In the genomic region with DNA sequence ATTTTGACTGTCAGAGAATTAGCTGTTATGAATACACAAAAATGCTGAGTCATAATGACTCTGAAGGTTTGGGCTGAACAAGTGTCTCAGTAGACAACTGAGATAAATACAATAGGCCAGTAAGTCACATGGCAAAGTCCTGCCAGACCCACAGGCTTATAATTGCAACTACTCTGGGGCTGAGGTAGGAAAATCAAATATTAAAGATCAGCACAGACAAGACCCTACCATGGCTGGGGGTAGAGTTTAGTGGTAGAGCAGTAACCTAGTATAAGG, we compare ENCODE assay signal across 12 mouse cellular contexts. TPM values are rescaled to one million over a fixed set of nuclear protein-coding genes. Genes with fewer than 3 reads are reported as not detected.
DNase-seq lines count a peak whose midpoint lies in the region; ATAC-seq and TF ChIP-seq lines count a peak whose summit lies in the region.
"Had no signal": no experiment of that assay in that cellular context is flagged by ENCODE, and none has a peak within 500 bp of the region (broad histone marks: within the 10 kb centered on the region; RNA-seq: fewer than 3 reads in every experiment).

No protein-coding gene starts in this region.

- no peak overlapping the region for H3K9ac ChIP-seq in heart, adult 2 months (ENCODE audit: low read depth, low read length)
- H3K9ac ChIP-seq in liver, embryonic 12.5 days = peak overlapping the region; percentile 61
- no peak overlapping the region for H3K9ac ChIP-seq in midbrain, embryonic 11.5 days (ENCODE audit: low read length)
- no peak overlapping the region for H3K9ac ChIP-seq in forebrain, embryonic 16.5 days (replicated peaks; ENCODE audit: low read depth, low read length)
- H3K9ac ChIP-seq: hindbrain, embryonic 15.5 days; midbrain, embryonic 13.5 days had no signal

- peak; percentile 83 for ATAC-seq in liver, embryonic 12.5 days
- no peak for ATAC-seq in midbrain, embryonic 11.5 days (ENCODE audit: low FRiP score)
- no peak for ATAC-seq in forebrain, embryonic 16.5 days
- ATAC-seq: midbrain, embryonic 13.5 days; Patski had no signal

- DNase-seq in heart, adult 2 months = no peak
- no peak for DNase-seq in heart, postnatal 25 days (ENCODE audit: low spot score)
- peak; percentile 41 for DNase-seq in c-Kit-positive CD71-negative TER-119-negative erythroid progenitor cells, embryonic 14.5 days (ENCODE audit: low read depth)
- DNase-seq in ovary, postnatal 36 days (ENCODE audit: low spot score) = no peak
- DNase-seq in midbrain, embryonic 11.5 days (ENCODE audit: low spot score, missing footprints) = no peak
- DNase-seq: retina, postnatal 1 day had no signal

- H3K79me3 ChIP-seq in C2C12 (ENCODE audit: low read depth) = peaks cover 80% of the 10 kb centered on the region

- TF ChIP-seq EP300 in heart, adult 2 months (IDR thresholded peaks at IDR 0.05; ENCODE audit: insufficient read depth, low read depth, low read length) = no peak

- no peaks in the 10 kb centered on the region for H3K9me3 ChIP-seq in liver, embryonic 12.5 days (replicated peaks)
- H3K9me3 ChIP-seq in midbrain, embryonic 11.5 days (ENCODE audit: control insufficient read depth, low read length) = no peaks in the 10 kb centered on the region
- no peaks in the 10 kb centered on the region for H3K9me3 ChIP-seq in forebrain, embryonic 16.5 days (ENCODE audit: control insufficient read depth, low read length)
- H3K9me3 ChIP-seq: hindbrain, embryonic 15.5 days; midbrain, embryonic 13.5 days had no signal

- H3K27me3 ChIP-seq in heart, adult 2 months (ENCODE audit: control insufficient read depth, insufficient read depth, low read length) = no peaks in the 10 kb centered on the region
- H3K27me3 ChIP-seq in C2C12 (ENCODE audit: control insufficient read depth, insufficient read depth, insufficient read length) = no peaks in the 10 kb centered on the region
- H3K27me3 ChIP-seq in liver, embryonic 12.5 days (replicated peaks) = no peaks in the 10 kb centered on the region
- no peaks in the 10 kb centered on the region for H3K27me3 ChIP-seq in midbrain, embryonic 11.5 days (ENCODE audit: control insufficient read depth, insufficient read depth, low read length)
- H3K27me3 ChIP-seq in forebrain, embryonic 16.5 days (replicated peaks; ENCODE audit: control insufficient read depth, insufficient read depth, low read length) = no peaks in the 10 kb centered on the region
- H3K27me3 ChIP-seq: hindbrain, embryonic 15.5 days; midbrain, embryonic 13.5 days; Patski had no signal

- no peak overlapping the region for H3ac ChIP-seq in C2C12 (ENCODE audit: control insufficient read depth, insufficient read length, low read depth)

- peak overlapping the region; percentile 56 for H3K4me2 ChIP-seq in liver, embryonic 12.5 days
- H3K4me2 ChIP-seq in midbrain, embryonic 11.5 days = no peak overlapping the region
- no peak overlapping the region for H3K4me2 ChIP-seq in forebrain, embryonic 16.5 days (ENCODE audit: low read length)
- H3K4me2 ChIP-seq: hindbrain, embryonic 15.5 days; midbrain, embryonic 13.5 days had no signal

- TF ChIP-seq POLR2A in heart, adult 2 months (IDR thresholded peaks at IDR 0.05; ENCODE audit: insufficient read depth, low read depth, low read length) = no peak

- no peak for TF ChIP-seq CTCF in heart, adult 2 months (IDR thresholded peaks at IDR 0.05)
- TF ChIP-seq CTCF in C2C12 (IDR thresholded peaks at IDR 0.05; ENCODE audit: control insufficient read depth, insufficient read depth, insufficient read length) = no peak

- H3K4me1 ChIP-seq in heart, adult 2 months (ENCODE audit: control insufficient read depth, insufficient read depth, low read length) = no peaks in the 10 kb centered on the region; the same call in none of the 2 replicates
- H3K4me1 ChIP-seq in liver, embryonic 12.5 days = peaks cover 88% of the 10 kb centered on the region
- H3K4me1 ChIP-seq in midbrain, embryonic 11.5 days (ENCODE audit: control insufficient read depth, insufficient read depth, low read length) = peaks cover 8% of the 10 kb centered on the region; the same call in 1 of the 2 replicates
- peaks cover 4% of the 10 kb centered on the region; the same call in 1 of the 2 replicates for H3K4me1 ChIP-seq in forebrain, embryonic 16.5 days (replicated peaks; ENCODE audit: control insufficient read depth, insufficient read depth, low read length)

- H3K4me3 ChIP-seq in heart, adult 2 months = no peak overlapping the region
- no peak overlapping the region for H3K4me3 ChIP-seq in C2C12 (ENCODE audit: insufficient read depth, poor library complexity, severe bottlenecking)
- no peak overlapping the region for H3K4me3 ChIP-seq in liver, embryonic 12.5 days
- H3K4me3 ChIP-seq in midbrain, embryonic 11.5 days (ENCODE audit: low read depth, low read length) = no peak overlapping the region
- no peak overlapping the region for H3K4me3 ChIP-seq in forebrain, embryonic 16.5 days (replicated peaks; ENCODE audit: low read length)
- H3K4me3 ChIP-seq: hindbrain, embryonic 15.5 days; midbrain, embryonic 13.5 days had no signal

- H3K36me3 ChIP-seq in heart, adult 2 months (ENCODE audit: control insufficient read depth, insufficient read depth, low read length) = peaks cover 11% of the 10 kb centered on the region
- H3K36me3 ChIP-seq in C2C12 (ENCODE audit: control insufficient read depth, insufficient read depth) = peaks cover 15% of the 10 kb centered on the region
- H3K36me3 ChIP-seq in liver, embryonic 12.5 days = peaks cover 13% of the 10 kb centered on the region
- no peaks in the 10 kb centered on the region; the same call in 1 of the 2 replicates for H3K36me3 ChIP-seq in midbrain, embryonic 11.5 days (ENCODE audit: control insufficient read depth, insufficient read depth, low read length)
- no peaks in the 10 kb centered on the region for H3K36me3 ChIP-seq in forebrain, embryonic 16.5 days (ENCODE audit: control insufficient read depth, insufficient read depth)

- intact Hi-C loops in heart, adult 2 months (cut with DNase I) = no loop called here
- intact Hi-C loops in heart, postnatal 25 days (cut with DNase I) = no loop called here

- peak overlapping the region; percentile 52; the same call in 1 of the 2 replicates for H3K27ac ChIP-seq in heart, adult 2 months
- peak overlapping the region; percentile 94 for H3K27ac ChIP-seq in liver, embryonic 12.5 days
- H3K27ac ChIP-seq in midbrain, embryonic 11.5 days (ENCODE audit: low read depth, low read length) = no peak overlapping the region
- H3K27ac ChIP-seq in forebrain, embryonic 16.5 days (ENCODE audit: low read length) = no peak overlapping the region
- H3K27ac ChIP-seq: hindbrain, embryonic 15.5 days; midbrain, embryonic 13.5 days had no signal

- peaks cover 1% of the 10 kb centered on the region; the same call in 1 of the 2 replicates for H3K79me2 ChIP-seq in heart, adult 2 months (replicated peaks; ENCODE audit: control insufficient read depth, insufficient read depth, low read length)
- H3K79me2 ChIP-seq in C2C12 (ENCODE audit: control insufficient read depth, insufficient read depth) = peaks cover 99% of the 10 kb centered on the region

TF ChIP-seq in C2C12, 6 proteins besides CTCF, POLR2A, EP300 and RAD21:
- TF ChIP-seq MAX (IDR thresholded peaks at IDR 0.05) = no peak
- TF ChIP-seq USF1 (IDR thresholded peaks at IDR 0.05; ENCODE audit: low read depth) = peak; percentile 85

RNA-seq across cellular contexts. Expression of a gene that starts 5.4 kb away (rescaled TPM):
- 10 to 100 TPM; 20.4 to 21.2 TPM for total RNA-seq in heart, adult 2 months (2021)
- polyA plus RNA-seq in heart, adult 2 months (2012; rRNA removed) = 16.5 and 27.0 TPM in 2 replicates
- 10 to 100 TPM; 16.2 to 21.3 TPM for total RNA-seq in heart, postnatal 25 days (2021)
- polyA plus RNA-seq in C2C12 (2012; fragmentation: generic; extraction: Trizol) = 17.2 TPM
- 35.4 and 38.7 TPM in 2 replicates for polyA plus RNA-seq in liver, embryonic 12.5 days (2016; fragmentation: Nextera tagmentation; extraction: Ambion mirVana)
- 65.5 and 74.8 TPM in 2 replicates for polyA plus RNA-seq in midbrain, embryonic 11.5 days (2014; fragmentation: Nextera tagmentation; extraction: Ambion mirVana)
- 105 and 113 TPM in 2 replicates for polyA plus RNA-seq in forebrain, embryonic 16.5 days (2015; fragmentation: Nextera tagmentation; extraction: Ambion mirVana)

RNA-seq across cellular contexts. Expression of a gene that starts 29.0 kb away (rescaled TPM):
- 10 to 100 TPM; 18.0 to 22.4 TPM for total RNA-seq in heart, adult 2 months (2021)
- polyA plus RNA-seq in heart, adult 2 months (2012; rRNA removed) = 2.7 and 4.9 TPM in 2 replicates
- total RNA-seq in heart, postnatal 25 days (2021) = 10 to 100 TPM; 20.4 to 27.1 TPM
- 3.2 TPM for polyA plus RNA-seq in C2C12 (2012; fragmentation: generic; extraction: Trizol)
- 23.5 and 25.1 TPM in 2 replicates for polyA plus RNA-seq in liver, embryonic 12.5 days (2016; fragmentation: Nextera tagmentation; extraction: Ambion mirVana)
- 85.4 and 92.0 TPM in 2 replicates for polyA plus RNA-seq in midbrain, embryonic 11.5 days (2014; fragmentation: Nextera tagmentation; extraction: Ambion mirVana)
- polyA plus RNA-seq in forebrain, embryonic 16.5 days (2015; fragmentation: Nextera tagmentation; extraction: Ambion mirVana) = 97.6 and 100 TPM in 2 replicates

RNA-seq across cellular contexts. Expression of a gene that starts 29.3 kb away (rescaled TPM):
- 10 to 100 TPM; 19.2 to 24.2 TPM for total RNA-seq in heart, adult 2 months (2021)
- polyA plus RNA-seq in heart, adult 2 months (2012; rRNA removed) = 8.2 and 22.5 TPM in 2 replicates
- total RNA-seq in heart, postnatal 25 days (2021) = 10 to 100 TPM; 19.4 to 25.0 TPM
- polyA plus RNA-seq in C2C12 (2012; fragmentation: generic; extraction: Trizol) = 8.6 TPM
- 16.8 and 18.2 TPM in 2 replicates for polyA plus RNA-seq in liver, embryonic 12.5 days (2016; fragmentation: Nextera tagmentation; extraction: Ambion mirVana)
- polyA plus RNA-seq in midbrain, embryonic 11.5 days (2014; fragmentation: Nextera tagmentation; extraction: Ambion mirVana) = 80.1 and 85.4 TPM in 2 replicates
- 79.6 and 87.4 TPM in 2 replicates for polyA plus RNA-seq in forebrain, embryonic 16.5 days (2015; fragmentation: Nextera tagmentation; extraction: Ambion mirVana)

Comparison
In these comparisons a context has a peak if more than half of its experiments do, and no peak if none do; other contexts are left out.
1. H3K27ac ChIP-seq: peak in heart, adult 2 months (single experiment) and liver, embryonic 12.5 days (single experiment); none in midbrain, embryonic 11.5 days (single experiment) and forebrain, embryonic 16.5 days (single experiment).